Mouse (Mus musculus) NIH3T3 (cell line): Measurements from ENCODE around the gene Becn1.
"Not testable (repeated sequence)": the region's sequence is repeated elsewhere in the genome, so short reads cannot be mapped to it uniquely, and the experiment has no call there.

Experiments used
- DNase-seq: peaks from one replicate; pipeline ENCODE4 v3.0.0-alpha.2; 2012; ENCODE audit warnings: low read depth

The Becn1 gene

GRCm38 (mm10) chr11:101302004-101302798, at the start of gene Becn1:
Becn1 (minus strand) TSS chr11:101302286.
- peak; percentile 98 for DNase-seq

- no peak for DNase-seq
These were observed 49.6 kb upstream of the Becn1 start for GRCm38 (mm10) chr11:101351721-101352111.

- no peak for DNase-seq
These were observed 49.1 kb upstream of the Becn1 start for GRCm38 (mm10) chr11:101351100-101351720.

GRCm38 (mm10) chr11:101349216-101349615, 47.1 kb upstream of the Becn1 start:
- DNase-seq: peak; percentile 43

- DNase-seq: peak; percentile 54
These were observed 46.7 kb upstream of the Becn1 start for GRCm38 (mm10) chr11:101348774-101349173.

- DNase-seq: no peak
These were observed 45.1 kb upstream of the Becn1 start for GRCm38 (mm10) chr11:101347083-101347775.

- DNase-seq: peak; percentile 57
These were observed 36.2 kb upstream of the Becn1 start for GRCm38 (mm10) chr11:101338123-101338760.

GRCm38 (mm10) chr11:101335685-101336084, 33.6 kb upstream of the Becn1 start:
- DNase-seq: no peak

- DNase-seq: no peak
These were observed 32.4 kb upstream of the Becn1 start for GRCm38 (mm10) chr11:101334516-101334915.

GRCm38 (mm10) chr11:101334023-101334422, 31.9 kb upstream of the Becn1 start:
- no peak for DNase-seq

- DNase-seq: peak; percentile 76
These were observed 30.5 kb upstream of the Becn1 start for GRCm38 (mm10) chr11:101332537-101332936.

GRCm38 (mm10) chr11:101330961-101331360, 28.9 kb upstream of the Becn1 start:
- not testable (repeated sequence) for DNase-seq

GRCm38 (mm10) chr11:101330371-101330924, 28.4 kb upstream of the Becn1 start, which contains the start of gene Aoc3:
Aoc3 (plus strand) TSS chr11:101330605.
- DNase-seq: peak; percentile 93

GRCm38 (mm10) chr11:101328941-101329635, 27.0 kb upstream of the Becn1 start:
- DNase-seq: peak; percentile 93

- DNase-seq: no peak
These were observed 25.2 kb upstream of the Becn1 start for GRCm38 (mm10) chr11:101327311-101327710.

GRCm38 (mm10) chr11:101326147-101326546, 24.1 kb upstream of the Becn1 start:
- no peak for DNase-seq

- not testable (repeated sequence) for DNase-seq
These were observed 23.1 kb upstream of the Becn1 start for GRCm38 (mm10) chr11:101325201-101325600.

- no peak for DNase-seq
These were observed 22.7 kb upstream of the Becn1 start, which contains the start of gene Aoc2 for GRCm38 (mm10) chr11:101324763-101325162. Aoc2 (plus strand) TSS chr11:101325063.

- DNase-seq: peak; percentile 90
These were observed 21.5 kb upstream of the Becn1 start for GRCm38 (mm10) chr11:101323609-101324008.

- DNase-seq: peak; percentile 37
These were observed 14.4 kb upstream of the Becn1 start for GRCm38 (mm10) chr11:101316501-101316917.
